Mouse (Mus musculus) CH12.LX (cell line): Measurements from ENCODE around the gene Zfp189. TPM values are rescaled to one million over a fixed set of nuclear protein-coding genes. Genes with fewer than 3 reads are reported as not detected.

Experiments
- DNase-seq: peaks from one replicate; pipeline ENCODE4 v3.0.0-alpha.2; 2013; ENCODE audit errors: extremely low read depth
- H3K27ac ChIP-seq: 2 replicates; pipeline ENCODE4 v1.5.1; 2012; ENCODE audit warnings: low read depth, mild to moderate bottlenecking, control low read depth, moderate library complexity; ENCODE audit not compliant: insufficient read depth
- H3K27me3 ChIP-seq: replicated peaks from 2 replicates; pipeline ENCODE3; 2012; ENCODE audit warnings: inconsistent platforms
- H3K36me3 ChIP-seq, 2 experiments: replicated peaks in 1 of 2; 2 replicates each; pipeline versions ENCODE3 to v1.6.1; 2012; ENCODE audit warnings: inconsistent platforms in 1 of 2, low read length in 1 of 2, mild to moderate bottlenecking in 1 of 2, mixed read lengths in 1 of 2, moderate library complexity in 1 of 2; ENCODE audit not compliant: control insufficient read depth in 1 of 2, insufficient read depth in 1 of 2
- H3K4me1 ChIP-seq, 2 experiments: 2 replicates each; pipeline ENCODE4 v1.6.1; 2012; ENCODE audit warnings: inconsistent platforms in 1 of 2, moderate library complexity in 1 of 2; ENCODE audit not compliant: insufficient read depth in 2 of 2, control insufficient read depth in 1 of 2
- H3K4me2 ChIP-seq: 2 replicates; pipeline ENCODE4 v1.6.1; 2012; ENCODE audit warnings: low read depth, mild to moderate bottlenecking, control low read depth; ENCODE audit not compliant: poor library complexity, insufficient read depth, severe bottlenecking
- H3K4me3 ChIP-seq, 3 experiments: fragments of 150-350 bp in 1 of 3; sonication (generic) in 1 of 3; replicated peaks in 1 of 3; 2 replicates each; pipeline versions ENCODE3 to v1.5.1; 2011 to 2012; ENCODE audit warnings: low read depth in 2 of 3, low read length in 2 of 3, mild to moderate bottlenecking in 2 of 3, moderate library complexity in 2 of 3, control low read depth in 1 of 3, improper control_type of control experiment in 1 of 3, inconsistent platforms in 1 of 3, mixed read lengths in 1 of 3; ENCODE audit not compliant: poor library complexity in 1 of 3
- H3K79me2 ChIP-seq: replicated peaks from 2 replicates; pipeline ENCODE4 v1.6.1; 2012; ENCODE audit warnings: mild to moderate bottlenecking, moderate library complexity; ENCODE audit not compliant: control insufficient read depth, poor library complexity, insufficient read depth, severe bottlenecking; ENCODE audit errors: extremely low read depth
- H3K9ac ChIP-seq: 2 replicates; pipeline ENCODE4 v1.6.1; 2012; ENCODE audit warnings: low read depth, mild to moderate bottlenecking, control low read depth, moderate library complexity; ENCODE audit not compliant: insufficient read depth
- H3K9me3 ChIP-seq: replicated peaks from 2 replicates; pipeline ENCODE3; 2012; ENCODE audit warnings: low read length, inconsistent platforms, mixed read lengths
- BHLHE40 ChIP-seq: IDR thresholded peaks from 2 replicates; pipeline ENCODE4 v1.6.1; 2011; ENCODE audit warnings: mild to moderate bottlenecking, low read depth, low read length, improper control_type of control experiment
- CTCF ChIP-seq, 2 experiments: IDR thresholded peaks in 1 of 2; conservative IDR thresholded peaks in 1 of 2; 2 replicates each; pipeline ENCODE4 v1.5.1; 2011 to 2012; ENCODE audit warnings: low read depth in 2 of 2, low read length in 2 of 2, improper control_type of control experiment in 1 of 2, inconsistent platforms in 1 of 2, mild to moderate bottlenecking in 1 of 2, moderate library complexity in 1 of 2
- EP300 ChIP-seq: IDR thresholded peaks from 2 replicates; pipeline ENCODE4 v1.6.1; 2011; ENCODE audit warnings: low read length, improper control_type of control experiment
- GABPA ChIP-seq: IDR thresholded peaks from 2 replicates; pipeline ENCODE4 v1.6.1; 2012; ENCODE audit warnings: low read depth, low read length, improper control_type of control experiment, inconsistent platforms; ENCODE audit not compliant: insufficient replicate concordance
- HCFC1 ChIP-seq: IDR thresholded peaks from 2 replicates; pipeline ENCODE4 v1.6.1; 2012; ENCODE audit warnings: low read depth, mild to moderate bottlenecking, inconsistent platforms, low read length, improper control_type of control experiment
- IRF4 ChIP-seq: IDR thresholded peaks from 2 replicates; pipeline ENCODE4 v1.6.1; 2014; ENCODE audit warnings: low read depth, mild to moderate bottlenecking, inconsistent platforms, low read length, improper control_type of control experiment
- JUN ChIP-seq: IDR thresholded peaks from 2 replicates; pipeline ENCODE4 v1.6.1; 2011; ENCODE audit warnings: low read depth, mild to moderate bottlenecking, low read length, improper control_type of control experiment, moderate library complexity; ENCODE audit not compliant: insufficient read depth
- KAT2A ChIP-seq: IDR thresholded peaks from 2 replicates; pipeline ENCODE4 v1.6.1; 2012; ENCODE audit warnings: low read length, improper control_type of control experiment, inconsistent platforms; ENCODE audit not compliant: insufficient replicate concordance
- MAFK ChIP-seq: IDR thresholded peaks from 2 replicates; pipeline ENCODE4 v1.6.1; 2011; ENCODE audit warnings: low read length, improper control_type of control experiment; ENCODE audit not compliant: insufficient replicate concordance
- MEF2A ChIP-seq: IDR thresholded peaks from 2 replicates; pipeline ENCODE4 v1.6.1; 2014; ENCODE audit warnings: low read depth, mild to moderate bottlenecking, inconsistent platforms, low read length, improper control_type of control experiment, borderline replicate concordance
- MYC ChIP-seq: IDR thresholded peaks from 2 replicates; pipeline ENCODE4 v1.6.1; 2011; ENCODE audit warnings: low read depth, mild to moderate bottlenecking, improper control_type of control experiment, low read length
- NELFE ChIP-seq: IDR thresholded peaks from 2 replicates; pipeline ENCODE4 v1.6.1; 2011; ENCODE audit warnings: low read depth, low read length, improper control_type of control experiment
- NRF1 ChIP-seq: IDR thresholded peaks from 2 replicates; pipeline ENCODE4 v1.6.1; 2014; ENCODE audit warnings: low read depth, mild to moderate bottlenecking, inconsistent platforms, low read length, improper control_type of control experiment, moderate library complexity
- POLR2AphosphoS2 ChIP-seq: IDR thresholded peaks from 2 replicates; pipeline ENCODE4 v1.6.1; 2011; ENCODE audit warnings: low read depth, low read length, improper control_type of control experiment
- RAD21 ChIP-seq: IDR thresholded peaks from 2 replicates; pipeline ENCODE4 v1.6.1; 2011; ENCODE audit warnings: low read depth, mild to moderate bottlenecking, low read length, improper control_type of control experiment, moderate library complexity
- RCOR1 ChIP-seq: conservative IDR thresholded peaks from 2 replicates; pipeline ENCODE4 v1.6.1; 2012; ENCODE audit warnings: low read depth, mild to moderate bottlenecking, inconsistent platforms, low read length, improper control_type of control experiment
- SIN3A ChIP-seq: IDR thresholded peaks from 2 replicates; pipeline ENCODE4 v1.6.1; 2012; ENCODE audit warnings: low read length, improper control_type of control experiment, inconsistent platforms
- TBP ChIP-seq: conservative IDR thresholded peaks from 2 replicates; pipeline ENCODE4 v1.6.1; 2011; ENCODE audit warnings: low read depth, low read length, improper control_type of control experiment
- TCF12 ChIP-seq: IDR thresholded peaks from 2 replicates; pipeline ENCODE4 v1.6.1; 2014; ENCODE audit warnings: low read depth, mild to moderate bottlenecking, inconsistent platforms, low read length, improper control_type of control experiment
- ZKSCAN1 ChIP-seq: IDR thresholded peaks from 2 replicates; pipeline ENCODE4 v1.6.1; 2012; ENCODE audit warnings: low read depth, inconsistent platforms, low read length, improper control_type of control experiment, borderline replicate concordance
- ZNF384 ChIP-seq: IDR thresholded peaks from 2 replicates; pipeline ENCODE4 v1.6.1; 2012; ENCODE audit warnings: low read depth, low read length, improper control_type of control experiment, inconsistent platforms
- dilution Hi-C: fragments of 300-500 bp; cut with MboI; formaldehyde crosslinking; loops from 2 replicates; pipeline ENCODE4 v1.14.3; 2020; ENCODE audit warnings: low sequenced_read_pairs; ENCODE audit not compliant: extremely low pct_unique_long_range_greater_than_20kb, extremely low pct_ligation_motif_present
- in situ Hi-C: fragments of 300-500 bp; cut with MboI; formaldehyde crosslinking; loops from 3 replicates; pipeline ENCODE4 v1.14.3; 2019; ENCODE audit warnings: low sequenced_read_pairs, low pct_ligation_motif_present, low pct_unique_long_range_greater_than_20kb, mixed read lengths
- polyA plus RNA-seq: library from polyadenylated mRNA; unstranded; fragments of >175 nt; gene quantifications from 2 replicates; pipeline ENCODE4 v1.2.1, GENCODE M21; 2012; ENCODE audit warnings: low read depth; ENCODE audit not compliant: insufficient read length
- total RNA-seq, 2 experiments: library from RNA; depleted of rRNA; stranded (reverse); fragments of 300-350 nt in 1 of 2; fragments of >200 nt in 1 of 2; gene quantifications; 2 replicates each; pipeline ENCODE4 v1.2.3; 2012 to 2014

Gene Zfp189
- total and polyA plus RNA-seq, 3 experiments = 1.6 to 5.1 (median 4.3) TPM

- H3K36me3 ChIP-seq = peaks cover 0 to 2% of the 10 kb centered on the region in 2 experiments
- TF ChIP-seq SIN3A = no peak
- TF ChIP-seq RAD21 = no peak
- TF ChIP-seq ZKSCAN1 = no peak
- no peak for TF ChIP-seq TCF12
- no peak for TF ChIP-seq TBP
- TF ChIP-seq BHLHE40 = no peak
- TF ChIP-seq GABPA = no peak
- no peak for TF ChIP-seq CTCF (conservative IDR thresholded peaks at IDR 0.05 in 1 of 2, IDR thresholded peaks at IDR 0.05 in 1 of 2; ENCODE audit: low read depth in 2 of 2, low read length in 2 of 2)
- TF ChIP-seq NELFE = no peak
- TF ChIP-seq, all 38 proteins: peak for 0
- Histone ChIP-seq H3K4me1 (no peaks in the 10 kb centered on the region), H3K79me2 (no peaks in the 10 kb centered on the region), H3K27me3 (no peaks in the 10 kb centered on the region), H3K9ac (no peak overlapping the region), H3K27ac (no peak overlapping the region), H3K4me2 (no peak overlapping the region), H3K9me3 (no peaks in the 10 kb centered on the region), H3K4me3 (no peak overlapping the region)
- in situ Hi-C loops = no loop called here
- no peak for DNase-seq
- dilution Hi-C loops = no loop called here
Observed at GRCm38 (mm10) chr4:49536671-49537070, 15.7 kb downstream of the Zfp189 start.

DNA sequence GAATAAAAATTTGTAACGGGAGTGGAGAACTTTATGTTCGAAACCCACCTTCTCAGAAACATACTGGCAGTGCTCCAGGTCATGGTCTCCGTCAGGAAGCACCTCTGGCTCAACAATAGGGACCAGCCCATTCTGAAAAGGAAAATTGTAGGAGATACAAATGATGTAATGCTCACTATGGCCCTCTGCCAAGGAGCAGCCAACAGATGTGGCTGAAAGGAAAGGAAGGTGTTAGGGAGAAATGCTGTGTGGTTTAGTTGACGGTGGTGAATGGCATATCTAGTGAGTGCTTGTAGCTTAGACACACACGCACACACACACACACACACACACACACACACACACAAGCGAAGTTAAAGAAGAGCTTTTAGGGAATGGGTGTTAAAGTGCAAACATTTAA lies 18.7 kb downstream of the Zfp189 start:
- dilution Hi-C loops = no loop called here
- Histone ChIP-seq H3K4me3 (no peak overlapping the region), H3K27me3 (no peaks in the 10 kb centered on the region), H3K4me2 (no peak overlapping the region), H3K27ac (no peak overlapping the region), H3K4me1 (no peaks in the 10 kb centered on the region), H3K36me3 (no peaks in the 10 kb centered on the region), H3K79me2 (no peaks in the 10 kb centered on the region), H3K9ac (no peak overlapping the region), H3K9me3 (no peaks in the 10 kb centered on the region)
- DNase-seq = no peak
- in situ Hi-C loops = no loop called here
- TF ChIP-seq MAFK (no peak), EP300 (no peak), ZKSCAN1 (no peak), POLR2AphosphoS2 (no peak), MYC (no peak), IRF4 (no peak), RCOR1 (no peak), MEF2A (no peak), ZNF384 (no peak), HCFC1 (no peak), GABPA (no peak), KAT2A (no peak), CTCF (conservative IDR thresholded peaks at IDR 0.05 in 1 of 2, IDR thresholded peaks at IDR 0.05 in 1 of 2; ENCODE audit: low read depth in 2 of 2, low read length in 2 of 2) (no peak), JUN (no peak), NRF1 (no peak)
